18 mouse cellular contexts compared by ENCODE assay signal in genomic region chr5:117264701-117265100, GRCm38 (mm10). TPM values are rescaled to one million over a fixed set of nuclear protein-coding genes. Genes with fewer than 3 reads are reported as not detected.
A peak's percentile ranks its signal among the peaks of the same experiment; 100 is the strongest.
DNase-seq lines count a peak whose midpoint lies in the region; ATAC-seq lines count a peak whose summit lies in the region.
"Had no signal": no experiment of that assay in that cellular context is flagged by ENCODE, and none has a peak within 500 bp of the region (broad histone marks: within the 10 kb centered on the region; RNA-seq: fewer than 3 reads in every experiment).

No protein-coding gene starts in this region.

- no peak overlapping the region for H3K27ac ChIP-seq in embryonic facial prominence, embryonic 11.5 days (replicated peaks; ENCODE audit: low read depth, low read length)
- H3K27ac ChIP-seq: liver, embryonic 13.5 days had no signal

- no peak overlapping the region for H3K4me3 ChIP-seq in embryonic facial prominence, embryonic 11.5 days (ENCODE audit: low read depth, low read length)
- H3K4me3 ChIP-seq: liver, embryonic 13.5 days had no signal

- peak; percentile 52 for DNase-seq in heart, postnatal 4 days
- DNase-seq in heart, adult 18-20 months, result no peak
- DNase-seq in 3T3-L1 (ENCODE audit: low read depth, low spot score) (peak; percentile 45), NIH3T3 (ENCODE audit: low read depth) (peak; percentile 56)
- DNase-seq in embryonic facial prominence, embryonic 11.5 days (ENCODE audit: low spot score), result peak; percentile 71
- no peak for DNase-seq in cerebellum, postnatal 36 days
- DNase-seq in layer of hippocampus, postnatal 25 days (ENCODE audit: extremely low spot score in 1 of 2, low spot score in 1 of 2), result no peak
- DNase-seq in cerebellum, adult 11 months, result no peak
- DNase-seq: B cell, adult 2 months; cerebellum, adult 18-20 months; gastrocnemius, postnatal 10 days; liver, embryonic 13.5 days; lung, postnatal 10 days; right cerebral cortex, postnatal 14 days; thymus, adult 2 months had no signal

- H3K9ac ChIP-seq in embryonic facial prominence, embryonic 11.5 days (replicated peaks; ENCODE audit: low read length), result no peak overlapping the region
- H3K9ac ChIP-seq: liver, embryonic 13.5 days had no signal

- H3K4me1 ChIP-seq in embryonic facial prominence, embryonic 11.5 days (ENCODE audit: control insufficient read depth, insufficient read depth, low read length), result no peaks in the 10 kb centered on the region
- H3K4me1 ChIP-seq: liver, embryonic 13.5 days had no signal

- no peaks in the 10 kb centered on the region for H3K27me3 ChIP-seq in embryonic facial prominence, embryonic 11.5 days (ENCODE audit: control insufficient read depth, insufficient read depth, low read length)
- H3K27me3 ChIP-seq: liver, embryonic 13.5 days had no signal

- 46% methylated on average over 5 of the region's 5 CpGs for WGBS in embryonic facial prominence, embryonic 11.5 days

- H3K9me3 ChIP-seq in embryonic facial prominence, embryonic 11.5 days (replicated peaks; ENCODE audit: control insufficient read depth, low read length), result no peaks in the 10 kb centered on the region

- H3K36me3 ChIP-seq in embryonic facial prominence, embryonic 11.5 days (replicated peaks; ENCODE audit: control insufficient read depth, insufficient read depth, low read depth, low read length), result no peaks in the 10 kb centered on the region

- ATAC-seq in embryonic facial prominence, embryonic 11.5 days (replicated peaks; ENCODE audit: insufficient number of reproducible peaks, low FRiP score, low TSS enrichment, low read depth), result no peak
- ATAC-seq: inflammation-experienced regulatory T-cells, adult 6 months had no signal

- H3K4me2 ChIP-seq in embryonic facial prominence, embryonic 11.5 days (ENCODE audit: low read depth, low read length), result no peak overlapping the region
- H3K4me2 ChIP-seq: heart, embryonic 11.5 days; liver, embryonic 13.5 days; midbrain, embryonic 11.5 days had no signal

RNA-seq across cellular contexts. Expression of gene Pebp1, which starts 22.7 kb away (rescaled TPM):
- total RNA-seq in heart, postnatal 4 days (2021), result 100 to 1,000 TPM; 395 to 401 TPM
- 100 to 1,000 TPM; 475 to 528 TPM for total RNA-seq in heart, adult 18-20 months (2021)
- 861 and 931 TPM in 2 replicates for polyA plus RNA-seq in embryonic facial prominence, embryonic 11.5 days (2014; fragmentation: Nextera tagmentation; extraction: Ambion mirVana)
- 100 to 1,000 TPM; 698 to 787 TPM for total RNA-seq in layer of hippocampus, postnatal 25 days (2021)

RNA-seq across cellular contexts. Expression of gene Vsig10, which starts 54.2 kb away (rescaled TPM):
- 10 to 100 TPM; 12.3 to 18.6 TPM for total RNA-seq in heart, postnatal 4 days (2021)
- total RNA-seq in heart, adult 18-20 months (2021), result 1 to 10 TPM; 7.2 to 7.7 TPM
- polyA plus RNA-seq in embryonic facial prominence, embryonic 11.5 days (2014; fragmentation: Nextera tagmentation; extraction: Ambion mirVana), result 0.84 and 3.2 TPM in 2 replicates
- total RNA-seq in layer of hippocampus, postnatal 25 days (2021), result 1 to 10 TPM; 2.0 to 2.6 TPM

Comparison
In these comparisons a context has a peak if more than half of its experiments do, and no peak if none do; other contexts are left out.
1. DNase-seq: peak in heart, postnatal 4 days (single experiment), 3T3-L1 (single experiment), NIH3T3 (single experiment) and embryonic facial prominence, embryonic 11.5 days (single experiment); none in heart, adult 18-20 months (0 of 2), cerebellum, postnatal 36 days (0 of 2), layer of hippocampus, postnatal 25 days (0 of 2) and cerebellum, adult 11 months (single experiment).